8 mouse cellular contexts compared by ENCODE assay signal in the genomic region with DNA sequence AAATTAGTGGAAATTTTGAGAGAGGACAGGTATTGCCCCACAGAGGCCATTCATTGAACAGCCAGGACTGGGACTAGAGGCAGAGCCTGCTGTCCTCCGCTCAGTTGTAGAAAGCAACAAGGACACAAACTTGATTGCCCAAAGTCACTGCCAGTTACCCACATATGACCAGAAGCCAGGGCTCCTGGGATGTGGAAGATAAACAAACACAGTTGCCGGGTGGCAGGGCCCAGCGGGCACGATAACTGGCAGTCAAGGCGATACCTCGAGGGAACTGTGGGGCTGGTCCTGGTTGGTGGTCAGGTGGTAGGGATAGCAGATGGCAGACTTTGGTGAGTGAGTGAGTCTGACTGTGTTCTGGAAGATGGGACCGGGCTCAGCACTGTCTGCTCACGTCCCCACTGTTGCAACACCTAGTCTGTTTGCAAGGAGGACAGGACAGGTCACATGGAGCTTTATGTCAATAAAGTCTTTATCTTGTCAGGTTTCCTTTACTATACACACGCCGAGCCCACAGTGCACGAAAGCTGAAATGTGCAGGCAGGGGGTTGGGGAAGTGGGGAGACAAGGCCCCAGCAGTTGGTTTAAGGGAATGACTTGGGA. TPM values are rescaled to one million over a fixed set of nuclear protein-coding genes. Genes with fewer than 3 reads are reported as not detected.
DNase-seq lines count a peak whose midpoint lies in the region; ATAC-seq and TF ChIP-seq lines count a peak whose summit lies in the region.

No protein-coding gene starts in this region.

- TF ChIP-seq CTCF in gastrocnemius, adult 2 months (IDR thresholded peaks at IDR 0.05): no peak
- no peak for TF ChIP-seq CTCF in lung, embryonic 14.5 days (IDR thresholded peaks at IDR 0.05; ENCODE audit: low read depth)
- TF ChIP-seq CTCF in small intestine, adult 2 months (IDR thresholded peaks at IDR 0.05; ENCODE audit: extremely low read depth, insufficient read length, insufficient replicate concordance, low read depth, low read length): no peak

- no peak overlapping the region for H3K9ac ChIP-seq in lung, embryonic 14.5 days

- peak overlapping the region; percentile 49; the same call in 1 of the 2 replicates for H3K27ac ChIP-seq in gastrocnemius, adult 2 months
- peak overlapping the region; percentile 42; the same call in 1 of the 2 replicates for H3K27ac ChIP-seq in lung, embryonic 14.5 days (ENCODE audit: low read depth)
- H3K27ac ChIP-seq in small intestine, adult 2 months (ENCODE audit: insufficient read depth, low read depth, low read length): peak overlapping the region; percentile 45

- H3K9me3 ChIP-seq in lung, embryonic 14.5 days (ENCODE audit: low read depth, low read length): no peaks in the 10 kb centered on the region

- 59% methylated on average over 11 of the region's 11 CpGs for WGBS in lung, embryonic 14.5 days
- 75% methylated on average over 11 of the region's 11 CpGs for WGBS in small intestine, adult 2 months

- peaks cover 15% of the 10 kb centered on the region; the same call in 1 of the 2 replicates for H3K36me3 ChIP-seq in lung, embryonic 14.5 days (ENCODE audit: insufficient read depth)
- peaks cover 49% of the 10 kb centered on the region for H3K36me3 ChIP-seq in small intestine, adult 2 months (ENCODE audit: control insufficient read depth, insufficient read depth, low read length)

- no peak for TF ChIP-seq POLR2A in small intestine, adult 2 months (IDR thresholded peaks at IDR 0.05; ENCODE audit: low read depth, low read length)

- no peak overlapping the region for H3K4me2 ChIP-seq in lung, embryonic 14.5 days

- H3K4me1 ChIP-seq in lung, embryonic 14.5 days (ENCODE audit: insufficient read depth): peaks cover 26% of the 10 kb centered on the region
- H3K4me1 ChIP-seq in small intestine, adult 2 months (ENCODE audit: control insufficient read depth, insufficient read depth, insufficient read length, low read length): peaks cover 10% of the 10 kb centered on the region

- intact Hi-C loops in gastrocnemius, adult 2 months (cut with DNase I): loop anchor here (5.0 kb wide), 1 partner anchor 85 kb away; a partner anchor contains a TSS

- no peaks in the 10 kb centered on the region for H3K27me3 ChIP-seq in lung, embryonic 14.5 days (ENCODE audit: insufficient read depth, low read length)
- H3K27me3 ChIP-seq in small intestine, adult 2 months (ENCODE audit: control insufficient read depth, insufficient read depth, low read length): no peaks in the 10 kb centered on the region

- H3K4me3 ChIP-seq in gastrocnemius, adult 2 months: no peak overlapping the region
- H3K4me3 ChIP-seq in lung, embryonic 14.5 days (ENCODE audit: low read depth, low read length): no peak overlapping the region
- H3K4me3 ChIP-seq in small intestine, adult 2 months (ENCODE audit: low read depth, low read length): no peak overlapping the region

- no peak for DNase-seq in gastrocnemius, adult 2 months
- DNase-seq in gastrocnemius, adult 8-10 months (ENCODE audit: low spot score in 2 of 2): no peak
- no peak for DNase-seq in lung, embryonic 14.5 days
- no peak for DNase-seq in lung, adult 18-20 months
- peak; percentile 12 to 24 for DNase-seq in cerebellum, postnatal 36 days
- no peak for DNase-seq in gastrocnemius, adult 18-20 months (ENCODE audit: low spot score)
- no peak for DNase-seq in layer of hippocampus, postnatal 14 days (ENCODE audit: low spot score in 2 of 2)

- ATAC-seq in lung, embryonic 14.5 days (ENCODE audit: insufficient read depth): no peak

RNA-seq across cellular contexts. Expression of a gene that starts 25.6 kb away (rescaled TPM):
- total RNA-seq in gastrocnemius, adult 2 months (2021): not detected
- total RNA-seq in gastrocnemius, adult 8-10 months (2022): not detected
- polyA plus RNA-seq in lung, embryonic 14.5 days (2014; fragmentation: Nextera tagmentation; extraction: Ambion mirVana): 0.14 and 0.41 TPM in 2 replicates
- 9.4 and 13.4 TPM in 2 replicates for polyA plus RNA-seq in small intestine, adult 2 months (2012; rRNA removed)
- under 1 TPM in 1 of 2 experiments, not detected in 1; 0.09 TPM for total RNA-seq in gastrocnemius, adult 18-20 months (2021)
- 1 to 10 TPM in 1 of 2 experiments, under 1 TPM in 1; 0.93 to 1.1 TPM for total RNA-seq in layer of hippocampus, postnatal 14 days (2021)

RNA-seq across cellular contexts. Expression of a gene that starts 25.7 kb away (rescaled TPM):
- total RNA-seq in gastrocnemius, adult 2 months (2021): 1 to 10 TPM; 5.1 to 6.5 TPM
- total RNA-seq in gastrocnemius, adult 8-10 months (2022): 1 to 10 TPM; 2.5 to 6.2 (median 3.5) TPM
- polyA plus RNA-seq in lung, embryonic 14.5 days (2014; fragmentation: Nextera tagmentation; extraction: Ambion mirVana): 11.3 and 12.6 TPM in 2 replicates
- polyA plus RNA-seq in small intestine, adult 2 months (2012; rRNA removed): 31.8 and 51.7 TPM in 2 replicates
- total RNA-seq in gastrocnemius, adult 18-20 months (2021): 1 to 10 TPM; 4.7 to 5.2 TPM
- total RNA-seq in layer of hippocampus, postnatal 14 days (2021): 1 to 10 TPM; 4.6 to 5.1 TPM

Comparison
In these comparisons a context has a peak if more than half of its experiments do, and no peak if none do; other contexts are left out.
1. DNase-seq: peak in cerebellum, postnatal 36 days (2 of 2); none in gastrocnemius, adult 2 months (single experiment), gastrocnemius, adult 8-10 months (0 of 2), lung, embryonic 14.5 days (single experiment), lung, adult 18-20 months (0 of 2), gastrocnemius, adult 18-20 months (single experiment) and layer of hippocampus, postnatal 14 days (0 of 2).
2. Peak in every context shown above with its lines, with median percentiles within 50 percentile points of each other: H3K27ac ChIP-seq.